Mouse (Mus musculus) heart, embryonic 13.5 days (tissue): ENCODE measurements around the gene Ttll3. TPM values are rescaled to one million over a fixed set of nuclear protein-coding genes. Genes with fewer than 3 reads are reported as not detected.
A peak's percentile ranks its signal among the peaks of the same experiment; 100 is the strongest.

Source experiments
- ATAC-seq: fragments of 200-750 bp; cut with Nextera tagmentation; 2 replicates; pipeline ENCODE4 v1.8.0; 2017; ENCODE audit warnings: moderate TSS enrichment; ENCODE audit not compliant: insufficient number of reproducible peaks, low FRiP score, low TSS enrichment; ENCODE audit errors: extremely low read depth
- H3K27ac ChIP-seq: fragments of 300-500 bp; sonication (generic); replicated peaks from 2 replicates; pipeline ENCODE4 v1.5.1; 2015; ENCODE audit warnings: moderate library complexity, mild to moderate bottlenecking, inconsistent platforms
- H3K27me3 ChIP-seq: fragments of 300-500 bp; sonication (generic); replicated peaks from 2 replicates; pipeline ENCODE4 v1.6.1; 2015; ENCODE audit warnings: mild to moderate bottlenecking, inconsistent platforms
- H3K36me3 ChIP-seq: fragments of 300-500 bp; sonication (generic); 2 replicates; pipeline ENCODE4 v1.6.1; 2015; ENCODE audit warnings: mild to moderate bottlenecking, inconsistent platforms
- H3K4me1 ChIP-seq: fragments of 300-500 bp; sonication (generic); 2 replicates; pipeline ENCODE4 v1.6.1; 2015; ENCODE audit warnings: inconsistent platforms
- H3K4me2 ChIP-seq: fragments of 300-500 bp; sonication (generic); 2 replicates; pipeline ENCODE4 v1.6.1; 2015; ENCODE audit warnings: inconsistent platforms, mild to moderate bottlenecking, moderate library complexity
- H3K4me3 ChIP-seq: fragments of 300-500 bp; sonication (generic); 2 replicates; pipeline ENCODE4 v1.5.1; 2015; ENCODE audit warnings: moderate library complexity, mild to moderate bottlenecking, inconsistent platforms
- H3K9ac ChIP-seq: fragments of 300-500 bp; sonication (generic); 2 replicates; pipeline ENCODE4 v1.6.1; 2015; ENCODE audit warnings: inconsistent platforms, mild to moderate bottlenecking, moderate library complexity
- H3K9me3 ChIP-seq: fragments of 300-500 bp; sonication (generic); 2 replicates; pipeline ENCODE4 v1.6.1; 2016; ENCODE audit warnings: inconsistent platforms
- WGBS: fragments of 180-500 bp; shearing (Covaris S2); methylation state at CpG from one replicate; pipeline ENCODE4 v1.1.7; 2015; ENCODE audit warnings: mixed read lengths; 5-methylcytosine and 5-hydroxymethylcytosine counted together
- polyA plus RNA-seq: library from polyadenylated mRNA; unstranded; fragments of >200 nt; fragmentation: Nextera tagmentation; extraction: Ambion mirVana; gene quantifications from 2 replicates; pipeline ENCODE4 v1.2.1, GENCODE M21; 2015

The Ttll3 gene
- polyA plus RNA-seq, 1 experiment from 2014 or later, result 2.0 TPM

GRCm38 (mm10) chr6:113379246-113379645 lies 9.8 kb upstream of the Ttll3 start:
- H3K27me3 ChIP-seq, result no peaks in the 10 kb centered on the region
- peak overlapping the region; percentile 97 for H3K9ac ChIP-seq
- H3K4me1 ChIP-seq, result peaks cover 24% of the 10 kb centered on the region
- peaks cover 57% of the 10 kb centered on the region for H3K36me3 ChIP-seq
- WGBS, result 63% methylated on average over 6 of the region's 6 CpGs
- peak overlapping the region; percentile 96 for H3K4me3 ChIP-seq
- ATAC-seq, result no peak
- no peak overlapping the region for H3K27ac ChIP-seq
- H3K4me2 ChIP-seq, result peak overlapping the region; percentile 94
- no peaks in the 10 kb centered on the region for H3K9me3 ChIP-seq

GRCm38 (mm10) chr6:113380480-113380879 lies 8.6 kb upstream of the Ttll3 start:
- Histone ChIP-seq H3K36me3 (peaks cover 57% of the 10 kb centered on the region), H3K4me3 (no peak overlapping the region), H3K9me3 (no peaks in the 10 kb centered on the region), H3K4me1 (peaks cover 24% of the 10 kb centered on the region), H3K27ac (no peak overlapping the region), H3K27me3 (no peaks in the 10 kb centered on the region), H3K9ac (no peak overlapping the region), H3K4me2 (no peak overlapping the region)
- 86% methylated on average over 11 of the region's 11 CpGs for WGBS
- no peak for ATAC-seq

GRCm38 (mm10) chr6:113384351-113384927 lies 4.6 kb upstream of the Ttll3 start:
- no peaks in the 10 kb centered on the region for H3K27me3 ChIP-seq
- ATAC-seq, result no peak
- no peak overlapping the region for H3K4me2 ChIP-seq
- peaks cover 92% of the 10 kb centered on the region for H3K36me3 ChIP-seq
- no peaks in the 10 kb centered on the region for H3K9me3 ChIP-seq
- H3K27ac ChIP-seq, result no peak overlapping the region
- WGBS, result 91% methylated on average over 8 of the region's 8 CpGs
- H3K9ac ChIP-seq, result no peak overlapping the region
- peaks cover 9% of the 10 kb centered on the region for H3K4me1 ChIP-seq
- H3K4me3 ChIP-seq, result no peak overlapping the region

- H3K27ac ChIP-seq, result no peak overlapping the region
- H3K4me1 ChIP-seq, result peaks cover 7% of the 10 kb centered on the region; the same call in 1 of the 2 replicates
- no peak overlapping the region for H3K9ac ChIP-seq
- ATAC-seq, result no peak
- H3K27me3 ChIP-seq, result no peaks in the 10 kb centered on the region
- H3K36me3 ChIP-seq, result peaks cover 100% of the 10 kb centered on the region
- WGBS, result 65% methylated on average over 11 of the region's 11 CpGs
- no peaks in the 10 kb centered on the region for H3K9me3 ChIP-seq
- no peak overlapping the region for H3K4me2 ChIP-seq
- no peak overlapping the region for H3K4me3 ChIP-seq
Observed at GRCm38 (mm10) chr6:113385160-113385714, 3.8 kb upstream of the Ttll3 start.

GRCm38 (mm10) chr6:113386025-113386424 lies 3.0 kb upstream of the Ttll3 start:
- H3K4me3 ChIP-seq, result no peak overlapping the region
- peaks cover 100% of the 10 kb centered on the region for H3K36me3 ChIP-seq
- 0 out of 2 replicates have a peak, but pooled peaks cover 7% of the 10 kb centered on the region for H3K4me1 ChIP-seq
- no peaks in the 10 kb centered on the region for H3K9me3 ChIP-seq
- no peaks in the 10 kb centered on the region for H3K27me3 ChIP-seq
- 86% methylated on average over 3 of the region's 3 CpGs for WGBS
- H3K27ac ChIP-seq, result no peak overlapping the region
- no peak overlapping the region for H3K4me2 ChIP-seq
- no peak for ATAC-seq
- no peak overlapping the region for H3K9ac ChIP-seq

- peaks cover 65% of the 10 kb centered on the region for H3K36me3 ChIP-seq
- H3K9me3 ChIP-seq, result no peaks in the 10 kb centered on the region; the same call in 1 of the 2 replicates
- ATAC-seq, result no peak
- no peaks in the 10 kb centered on the region for H3K27me3 ChIP-seq
- 89% methylated on average over 3 of the region's 3 CpGs for WGBS
- H3K4me2 ChIP-seq, result no peak overlapping the region
- H3K4me3 ChIP-seq, result no peak overlapping the region
- H3K27ac ChIP-seq, result no peak overlapping the region
- no peak overlapping the region for H3K9ac ChIP-seq
- H3K4me1 ChIP-seq, result peaks cover 30% of the 10 kb centered on the region
Observed at GRCm38 (mm10) chr6:113390715-113391114, 1.7 kb downstream of the Ttll3 start.

- peak overlapping the region; percentile 81 for H3K9ac ChIP-seq
- H3K4me2 ChIP-seq, result peak overlapping the region; percentile 94
- ATAC-seq, result no peak
- WGBS, result 17% methylated on average over 10 of the region's 10 CpGs
- no peaks in the 10 kb centered on the region; the same call in 1 of the 2 replicates for H3K9me3 ChIP-seq
- H3K27ac ChIP-seq, result peak overlapping the region; percentile 32; the same call in 1 of the 2 replicates
- peaks cover 52% of the 10 kb centered on the region for H3K36me3 ChIP-seq
- no peaks in the 10 kb centered on the region for H3K27me3 ChIP-seq
- H3K4me1 ChIP-seq, result peaks cover 30% of the 10 kb centered on the region
- peak overlapping the region; percentile 62 for H3K4me3 ChIP-seq
Observed at GRCm38 (mm10) chr6:113392015-113392386, 2.9 kb downstream of the Ttll3 start.

- peak overlapping the region; percentile 32; the same call in 1 of the 2 replicates for H3K27ac ChIP-seq
- H3K9me3 ChIP-seq, result no peaks in the 10 kb centered on the region; the same call in 1 of the 2 replicates
- peak overlapping the region; percentile 94 for H3K4me2 ChIP-seq
- ATAC-seq, result peak; percentile 56; the same call in 1 of the 2 replicates
- H3K4me1 ChIP-seq, result peaks cover 30% of the 10 kb centered on the region
- H3K4me3 ChIP-seq, result peak overlapping the region; percentile 62
- peaks cover 46% of the 10 kb centered on the region for H3K36me3 ChIP-seq
- peak overlapping the region; percentile 81 for H3K9ac ChIP-seq
- no peaks in the 10 kb centered on the region for H3K27me3 ChIP-seq
- 1% methylated on average over 41 of the region's 51 CpGs for WGBS
Observed at GRCm38 (mm10) chr6:113392387-113393071, 3.5 kb downstream of the Ttll3 start.

- Histone ChIP-seq H3K27ac (no peak overlapping the region), H3K9ac (no peak overlapping the region), H3K9me3 (no peaks in the 10 kb centered on the region; the same call in 1 of the 2 replicates), H3K4me2 (no peak overlapping the region), H3K4me3 (no peak overlapping the region), H3K36me3 (peaks cover 32% of the 10 kb centered on the region), H3K4me1 (peaks cover 30% of the 10 kb centered on the region), H3K27me3 (no peaks in the 10 kb centered on the region)
- WGBS, result 76% methylated on average over 6 of the region's 6 CpGs
- ATAC-seq, result no peak
Observed at GRCm38 (mm10) chr6:113393951-113394350, 4.9 kb downstream of the Ttll3 start.

GRCm38 (mm10) chr6:113394811-113395210 lies 5.8 kb downstream of the Ttll3 start:
- no peak overlapping the region for H3K9ac ChIP-seq
- WGBS, result 91% methylated on average over 11 of the region's 11 CpGs

GRCm38 (mm10) chr6:113395501-113395900 lies 6.4 kb downstream of the Ttll3 start:
- no peak overlapping the region for H3K27ac ChIP-seq
- 91% methylated on average over 6 of the region's 6 CpGs for WGBS
- no peak overlapping the region for H3K9ac ChIP-seq
- peaks cover 22% of the 10 kb centered on the region for H3K4me1 ChIP-seq
- H3K36me3 ChIP-seq, result peaks cover 17% of the 10 kb centered on the region
- H3K9me3 ChIP-seq, result no peaks in the 10 kb centered on the region; the same call in 1 of the 2 replicates
- no peak overlapping the region for H3K4me3 ChIP-seq
- H3K27me3 ChIP-seq, result no peaks in the 10 kb centered on the region
- H3K4me2 ChIP-seq, result no peak overlapping the region
- no peak for ATAC-seq

More at GRCm38 (mm10) chr6:113394811-113395210, 5.8 kb downstream of the Ttll3 start:
- Histone ChIP-seq H3K27me3 (no peaks in the 10 kb centered on the region), H3K9me3 (no peaks in the 10 kb centered on the region; the same call in 1 of the 2 replicates), H3K27ac (no peak overlapping the region), H3K4me1 (peaks cover 28% of the 10 kb centered on the region), H3K4me3 (no peak overlapping the region), H3K36me3 (peaks cover 24% of the 10 kb centered on the region), H3K4me2 (no peak overlapping the region)
- ATAC-seq, result no peak
